Mouse (Mus musculus) T-helper 1 cell (primary cell): ENCODE results near the gene Ccdc146.
"Not testable (repeated sequence)": the region's sequence is repeated elsewhere in the genome, so short reads cannot be mapped to it uniquely, and the experiment has no call there.

ENCODE experiments used
- in situ Hi-C: fragments of 300-600 bp; cut with MboI, MseI; formaldehyde crosslinking; loops from one replicate; pipeline ENCODE4 v1.15.1; 2025; ENCODE audit warnings: high pct_unique_total_duplicates

The Ccdc146 gene

DNA sequence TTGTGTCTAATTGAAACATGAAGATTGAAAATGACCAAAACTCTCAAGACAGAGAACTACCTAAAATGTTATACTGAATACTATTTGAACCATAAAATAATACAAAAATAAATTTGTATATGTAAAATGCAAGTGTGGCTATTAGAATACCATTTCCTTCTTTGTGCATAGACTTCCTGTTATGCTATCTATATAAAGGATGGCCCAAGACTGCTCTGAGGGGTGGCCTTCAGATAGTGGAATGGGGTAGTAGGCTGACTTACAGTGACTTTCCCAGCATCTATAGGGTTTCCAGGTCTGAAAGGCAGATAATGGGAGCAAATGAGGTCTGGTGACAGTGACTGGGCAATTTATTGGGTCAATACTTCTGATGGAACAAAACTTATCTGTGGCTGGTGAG is 37.1 kb downstream of the Ccdc146 start:
- in situ Hi-C loops = no loop called here

DNA sequence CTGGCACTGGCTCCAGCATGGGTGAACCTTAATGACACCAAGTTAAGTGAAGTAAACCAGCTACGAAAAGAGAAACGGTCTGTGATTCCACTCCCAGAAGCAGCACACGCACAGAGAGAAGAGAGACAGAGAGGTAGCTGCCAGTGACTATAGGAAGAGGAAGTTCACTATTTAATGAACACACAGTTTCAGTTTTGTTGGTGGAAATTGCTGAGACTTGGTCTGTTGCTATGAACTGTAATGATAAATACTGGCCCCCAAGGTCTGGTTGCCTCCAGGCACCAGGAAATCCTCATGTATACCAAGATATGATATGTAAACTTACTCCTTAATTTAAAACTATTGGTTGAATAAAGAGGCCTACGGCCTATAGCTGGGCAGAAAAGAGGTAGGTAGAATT is 38.0 kb downstream of the Ccdc146 start:
- in situ Hi-C loops = no loop called here

DNA sequence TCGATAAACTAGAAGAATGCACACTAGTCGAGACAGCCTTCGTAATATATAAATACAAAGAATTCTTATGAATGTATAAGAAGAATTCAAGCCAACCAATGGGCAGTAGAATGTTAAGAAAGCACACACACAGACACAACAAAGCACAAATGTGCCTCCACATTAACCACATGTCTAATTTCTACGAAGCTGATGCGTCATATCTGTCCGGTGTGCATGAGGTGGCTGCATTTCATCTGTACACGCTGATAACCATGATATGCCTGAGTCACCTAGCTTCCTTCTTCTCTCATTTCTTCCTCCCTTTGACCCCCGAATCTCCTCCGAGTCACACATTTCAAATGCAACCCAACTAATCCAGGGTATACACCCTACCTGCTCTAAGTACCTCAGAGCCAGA is 39.5 kb downstream of the Ccdc146 start:
- in situ Hi-C loops = no loop called here

DNA sequence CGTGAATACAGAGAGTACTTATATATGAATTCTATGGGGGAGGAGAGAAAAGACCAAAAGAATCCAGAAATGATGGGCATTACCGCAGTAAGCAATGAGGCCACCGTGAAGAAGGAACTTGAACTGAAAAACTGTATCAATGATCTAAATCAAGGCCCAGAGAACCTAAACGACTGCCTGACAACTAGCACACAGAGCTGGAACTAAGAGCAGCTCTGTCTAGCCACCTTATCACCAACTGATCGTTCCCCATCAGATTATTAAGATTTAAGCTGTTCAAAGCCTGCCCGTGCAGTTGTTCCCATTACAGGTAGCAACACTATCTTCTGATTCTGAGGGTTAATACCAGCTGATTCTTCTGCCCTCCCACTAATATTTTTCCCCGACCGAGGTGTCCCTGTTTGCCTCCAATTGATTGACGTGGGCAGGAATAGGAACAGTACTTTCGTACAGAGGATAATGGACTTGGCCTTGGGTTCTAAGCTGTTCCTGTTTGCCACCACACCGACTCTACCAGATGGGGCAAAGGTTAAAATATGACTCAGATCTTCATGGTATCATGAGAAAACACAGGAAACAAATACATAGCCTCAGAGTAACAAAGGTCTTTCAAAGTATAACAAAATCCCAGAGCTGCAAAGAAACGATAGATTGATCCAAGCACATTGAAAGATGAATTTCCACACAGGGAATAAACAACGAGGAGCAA is 40.1 kb downstream of the Ccdc146 start:
- in situ Hi-C loops = no loop called here

DNA sequence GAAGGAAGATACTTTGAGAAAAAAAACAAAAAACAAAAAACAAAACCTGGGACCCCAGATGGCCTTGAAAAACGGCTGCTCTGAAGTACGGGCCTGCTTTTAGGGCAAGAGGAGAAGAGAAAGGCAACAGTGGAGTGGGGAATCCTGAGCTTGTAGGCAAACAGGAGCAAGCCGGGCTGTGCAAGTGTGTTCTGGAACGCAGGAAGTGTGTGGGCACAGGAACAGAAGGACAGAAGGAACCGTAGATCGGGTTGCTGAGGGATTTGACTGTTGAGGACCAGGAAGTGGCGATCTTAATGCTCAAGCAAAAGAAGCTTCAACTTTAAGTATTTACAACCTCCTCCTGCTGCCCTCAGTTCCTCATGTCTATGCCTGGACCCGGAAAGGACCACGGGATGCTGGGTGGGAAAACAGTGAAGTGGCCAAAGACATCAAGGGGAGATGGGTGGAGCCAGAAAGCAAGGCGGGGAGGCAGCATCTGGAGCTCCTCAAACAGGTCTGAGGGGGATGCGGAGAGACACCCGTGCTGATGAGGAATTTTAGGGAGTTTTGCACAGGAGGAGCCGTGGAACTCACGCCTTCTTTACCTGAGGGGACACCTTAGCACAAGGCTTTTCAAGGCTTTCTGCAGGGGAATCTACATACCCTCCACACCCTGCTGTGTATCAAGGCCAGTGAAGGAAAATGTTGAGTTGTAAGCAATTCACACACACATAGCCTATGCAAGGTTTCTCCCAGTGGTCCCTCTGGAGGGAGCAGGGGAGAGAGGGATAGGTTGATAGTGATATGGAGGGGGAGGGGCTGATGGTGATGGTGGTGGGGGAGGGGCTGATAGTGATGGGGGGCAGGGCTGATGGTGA is 40.9 kb downstream of the Ccdc146 start:
- in situ Hi-C loops = no loop called here

DNA sequence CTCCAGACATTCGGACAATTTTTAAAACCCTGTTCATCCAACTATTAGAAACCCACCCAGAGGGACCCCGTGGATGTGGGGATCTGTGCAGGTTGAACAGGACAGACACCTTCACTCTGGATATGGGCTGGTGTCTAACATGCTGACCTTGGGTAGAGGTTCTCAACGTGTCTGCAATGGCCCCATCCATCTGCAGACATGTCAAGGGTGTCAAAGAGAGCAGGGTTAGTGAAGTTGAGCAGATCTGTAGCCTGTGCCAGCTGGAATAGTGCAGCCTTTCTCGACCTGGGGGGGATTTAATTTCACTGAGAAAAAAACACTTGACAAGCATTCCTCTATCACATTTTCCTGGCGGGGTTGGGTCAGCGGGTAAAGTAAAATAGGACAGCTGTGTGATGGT is 41.8 kb downstream of the Ccdc146 start:
- in situ Hi-C loops = no loop called here

DNA sequence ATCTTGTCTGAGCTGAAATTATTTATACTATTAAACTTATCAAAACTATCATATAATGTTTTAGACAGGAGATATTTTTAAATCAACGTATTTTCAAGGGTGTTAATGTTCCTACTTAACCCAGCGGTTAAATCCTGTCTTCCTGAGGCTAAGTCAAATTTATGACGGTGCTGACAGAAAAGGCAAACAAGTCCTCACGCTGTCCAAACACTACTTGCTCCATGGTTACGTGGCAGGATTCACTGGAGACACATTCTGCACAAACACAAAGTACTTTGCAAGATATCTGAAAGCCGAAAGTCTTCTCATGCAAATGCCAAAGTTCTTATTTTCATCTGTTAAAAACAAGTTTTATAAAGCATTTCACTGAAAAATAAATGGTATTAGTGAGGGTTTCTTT is 42.5 kb downstream of the Ccdc146 start:
- in situ Hi-C loops = no loop called here

DNA sequence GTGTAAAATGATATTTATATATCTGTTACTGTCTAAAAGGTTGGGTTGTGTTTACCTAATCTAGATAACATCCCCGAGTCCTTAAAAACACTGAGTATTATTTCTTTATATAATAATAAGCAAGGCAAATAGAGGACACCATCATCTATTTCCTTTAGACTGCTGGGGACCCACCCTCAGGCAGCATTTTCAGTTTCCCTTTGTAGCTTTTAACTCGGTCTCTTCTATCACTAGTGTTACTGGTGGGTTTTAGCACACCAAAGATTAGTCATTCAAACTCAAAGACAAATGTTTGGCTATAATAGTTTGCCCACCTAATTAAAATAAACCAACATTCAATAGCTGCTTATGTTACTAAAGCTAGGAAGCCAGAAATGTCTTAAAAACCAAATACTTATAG is 46.1 kb downstream of the Ccdc146 start:
- in situ Hi-C loops = no loop called here

DNA sequence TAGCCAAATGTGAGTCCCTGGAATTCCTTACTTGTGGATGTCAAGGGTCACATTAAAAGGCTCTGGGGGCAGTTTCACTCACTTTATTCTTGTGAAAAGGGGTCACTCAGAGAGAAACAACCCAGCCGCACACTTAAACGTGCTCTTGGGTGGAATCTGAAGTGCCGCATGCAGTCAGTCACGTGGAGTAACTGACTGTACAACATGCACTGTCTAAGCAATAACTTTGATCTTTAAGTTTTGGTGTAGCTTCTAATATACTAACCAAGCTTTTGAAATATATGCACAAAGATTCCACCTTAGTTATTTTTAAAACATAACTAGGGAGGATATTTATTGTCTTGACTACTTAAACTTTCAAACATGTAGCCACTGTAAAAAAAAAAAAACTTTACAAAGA is 47.5 kb downstream of the Ccdc146 start:
- in situ Hi-C loops = no loop called here

DNA sequence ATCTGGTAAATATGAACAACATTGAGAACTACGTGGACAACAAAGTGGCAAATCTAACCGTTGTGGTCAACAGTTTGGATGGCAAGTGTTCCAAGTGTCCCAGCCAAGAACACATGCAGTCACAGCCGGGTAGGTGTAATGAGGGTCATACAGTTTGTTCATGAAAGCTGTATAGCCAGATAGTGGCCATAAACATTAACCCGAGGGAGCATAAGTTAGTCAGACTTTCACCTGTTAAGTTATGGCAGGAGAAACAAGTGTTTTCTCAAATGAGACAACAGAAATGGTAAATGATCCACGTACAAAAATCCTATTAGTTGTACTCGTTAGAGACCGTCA is 51.3 kb downstream of the Ccdc146 start:
- in situ Hi-C loops = no loop called here

DNA sequence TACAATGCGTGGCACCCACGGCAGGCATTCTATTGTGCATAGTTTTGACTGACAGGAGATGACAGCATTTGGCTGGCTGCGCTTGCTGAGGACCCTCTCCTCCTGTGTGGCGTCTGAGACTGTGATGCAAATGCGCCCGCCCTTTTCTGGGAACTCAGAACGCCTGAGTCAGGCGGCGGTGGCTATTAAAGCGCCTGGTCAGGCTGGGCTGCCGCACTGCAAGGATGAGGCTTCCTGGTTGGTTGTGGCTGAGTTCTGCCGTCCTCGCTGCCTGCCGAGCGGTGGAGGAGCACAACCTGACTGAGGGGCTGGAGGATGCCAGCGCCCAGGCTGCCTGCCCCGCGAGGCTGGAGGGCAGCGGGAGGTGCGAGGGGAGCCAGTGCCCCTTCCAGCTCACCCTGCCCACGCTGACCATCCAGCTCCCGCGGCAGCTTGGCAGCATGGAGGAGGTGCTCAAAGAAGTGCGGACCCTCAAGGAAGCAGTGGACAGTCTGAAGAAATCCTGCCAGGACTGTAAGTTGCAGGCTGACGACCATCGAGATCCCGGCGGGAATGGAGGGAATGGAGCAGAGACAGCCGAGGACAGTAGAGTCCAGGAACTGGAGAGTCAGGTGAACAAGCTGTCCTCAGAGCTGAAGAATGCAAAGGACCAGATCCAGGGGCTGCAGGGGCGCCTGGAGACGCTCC is 51.8 kb downstream of the Ccdc146 start, which contains the start of gene Fgl2:
Gene Fgl2 (plus strand): TSS at position 150 of the 687 bp plus-strand sequence.
- in situ Hi-C loops = no loop called here

DNA sequence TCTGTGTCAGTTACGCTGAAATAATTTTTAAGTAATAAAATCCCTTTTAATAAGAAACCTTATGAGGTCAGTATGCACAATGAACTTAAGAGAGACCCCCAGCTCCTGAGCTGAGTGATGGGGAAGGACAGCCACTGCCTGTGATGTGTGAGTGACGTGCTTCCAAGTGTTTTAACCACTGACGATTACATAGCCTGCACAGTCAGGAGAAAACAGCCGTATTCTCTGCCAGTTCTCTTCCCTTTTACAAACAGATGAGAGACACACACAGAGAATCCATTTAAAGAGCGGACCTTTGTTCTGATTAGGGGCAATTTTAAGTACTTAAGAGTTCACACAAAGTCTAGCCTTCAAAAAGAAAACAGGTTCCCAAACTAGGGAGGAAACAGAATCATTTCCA is 52.6 kb downstream of the Ccdc146 start:
- in situ Hi-C loops = no loop called here

DNA sequence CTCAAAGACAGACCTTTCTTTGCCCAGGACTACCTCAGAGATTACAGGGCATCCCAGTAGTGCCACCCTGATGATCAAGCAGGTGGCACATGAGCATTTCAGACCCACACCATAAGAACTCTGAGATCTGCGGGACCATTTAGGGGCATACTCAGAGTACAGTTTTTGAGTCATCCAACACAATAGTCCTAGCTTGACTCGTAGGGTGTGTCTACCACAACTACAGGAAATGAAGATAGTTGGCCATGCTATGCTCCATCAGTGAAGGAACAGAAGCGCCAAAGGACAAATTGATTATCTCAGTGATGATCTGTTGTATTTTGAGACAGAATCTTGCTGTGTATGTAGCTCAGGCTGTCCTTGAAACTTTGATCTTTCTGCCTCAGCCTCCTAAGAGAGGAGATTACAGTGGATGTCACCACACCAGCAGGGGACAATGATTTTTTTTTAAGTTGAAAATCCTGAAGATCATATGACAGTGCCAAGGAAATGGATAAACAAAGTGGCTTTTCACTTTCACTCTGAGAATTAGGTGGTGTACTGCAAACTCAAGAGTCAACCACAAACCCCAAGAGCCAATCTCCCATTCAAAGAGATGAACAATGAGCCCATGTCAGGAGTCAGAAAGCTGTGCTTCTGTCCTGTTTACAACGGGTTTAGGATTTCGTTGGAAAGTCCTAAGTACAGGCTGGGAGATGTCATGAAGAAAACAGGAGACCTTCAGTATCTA is 54.1 kb downstream of the Ccdc146 start:
- in situ Hi-C loops = no loop called here

DNA sequence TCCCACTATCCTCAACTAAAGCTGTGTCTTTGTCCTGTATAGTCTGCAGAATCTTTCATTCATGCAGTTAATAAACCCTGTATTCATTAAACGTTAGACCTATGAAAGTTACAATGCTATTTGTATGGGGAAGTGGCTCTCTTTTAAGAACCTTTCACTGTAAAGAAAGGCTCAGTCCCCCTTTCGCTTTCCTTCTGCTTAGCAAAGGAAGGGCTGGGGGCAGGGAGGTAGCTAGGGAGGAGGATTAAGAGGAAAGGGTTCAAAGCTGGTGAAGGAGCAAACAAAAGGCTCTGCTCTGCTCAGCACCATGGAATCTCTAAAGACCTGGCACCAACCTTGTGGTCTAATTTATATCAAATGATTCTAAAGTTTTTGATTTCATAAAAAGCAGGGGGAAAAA is 57.0 kb downstream of the Ccdc146 start:
- in situ Hi-C loops = no loop called here

DNA sequence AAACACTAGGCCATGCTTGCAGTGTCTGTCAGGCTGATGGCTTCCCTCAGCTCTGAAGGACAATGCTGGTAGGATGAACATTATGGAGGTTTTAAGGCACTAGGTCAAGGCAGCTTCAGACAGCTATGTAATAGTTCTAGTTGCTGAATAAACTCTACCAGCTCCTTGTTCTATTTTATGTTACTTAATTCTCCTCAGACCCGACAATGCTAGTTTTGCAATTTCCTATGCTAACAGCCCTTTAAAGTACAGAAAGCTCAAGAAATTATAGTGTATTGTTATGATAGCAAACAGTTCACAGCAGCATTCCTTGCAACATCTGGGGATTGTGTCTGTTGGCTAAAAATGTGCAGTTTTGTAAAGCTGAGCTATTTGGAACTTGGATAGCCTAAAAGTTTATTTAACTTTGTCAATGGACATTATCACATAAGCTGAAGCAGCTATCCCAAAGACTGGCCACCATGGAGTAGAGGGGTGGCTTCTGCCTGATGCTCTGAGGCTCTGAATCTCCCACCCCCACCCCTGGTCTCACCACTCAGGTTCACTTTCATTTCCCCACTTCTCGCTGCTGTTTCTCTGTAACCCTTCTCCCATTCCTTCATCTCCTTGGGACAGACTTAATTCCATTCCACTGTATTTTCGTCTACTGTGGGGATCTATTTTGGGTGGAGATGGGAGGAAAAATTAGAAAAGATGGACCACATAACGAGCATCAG is 58.0 kb downstream of the Ccdc146 start:
- in situ Hi-C loops = no loop called here

DNA sequence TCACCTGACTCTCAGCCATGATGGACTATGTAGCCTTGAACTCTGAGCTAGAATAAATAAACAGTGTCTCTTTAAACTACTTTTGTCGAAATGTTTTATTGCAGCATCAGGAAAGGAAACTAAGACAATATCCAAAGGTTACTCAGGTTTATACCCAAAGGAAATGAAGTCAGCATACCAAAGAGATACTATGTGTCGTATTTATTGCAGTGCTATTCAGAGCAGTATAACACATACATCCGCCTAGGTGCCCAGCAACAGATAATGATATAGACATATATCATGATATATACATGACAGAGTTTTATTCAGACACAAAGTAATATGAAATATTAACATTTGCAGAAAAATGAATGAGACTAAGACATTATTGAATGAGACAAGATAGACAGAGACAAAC is 61.1 kb downstream of the Ccdc146 start:
- in situ Hi-C loops = no loop called here

DNA sequence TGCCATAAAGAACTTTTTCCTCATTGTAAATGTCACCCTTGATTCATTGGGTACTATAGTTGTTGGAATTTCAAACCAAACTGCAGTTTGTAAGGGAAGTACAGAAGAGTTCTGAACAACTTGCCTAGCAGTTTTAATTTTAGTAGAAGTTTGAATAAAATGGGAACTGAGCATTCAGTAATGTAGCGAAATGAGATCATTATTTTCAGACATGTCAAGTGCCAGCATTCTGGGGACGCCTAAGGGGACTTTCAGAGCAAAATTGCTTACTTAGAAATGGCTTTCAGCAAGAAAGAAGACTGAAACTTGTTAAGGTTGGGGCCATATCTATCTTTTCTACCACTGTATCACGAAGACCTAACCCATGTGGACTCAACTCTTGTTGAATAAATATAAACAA is 65.8 kb downstream of the Ccdc146 start:
- in situ Hi-C loops = no loop called here

DNA sequence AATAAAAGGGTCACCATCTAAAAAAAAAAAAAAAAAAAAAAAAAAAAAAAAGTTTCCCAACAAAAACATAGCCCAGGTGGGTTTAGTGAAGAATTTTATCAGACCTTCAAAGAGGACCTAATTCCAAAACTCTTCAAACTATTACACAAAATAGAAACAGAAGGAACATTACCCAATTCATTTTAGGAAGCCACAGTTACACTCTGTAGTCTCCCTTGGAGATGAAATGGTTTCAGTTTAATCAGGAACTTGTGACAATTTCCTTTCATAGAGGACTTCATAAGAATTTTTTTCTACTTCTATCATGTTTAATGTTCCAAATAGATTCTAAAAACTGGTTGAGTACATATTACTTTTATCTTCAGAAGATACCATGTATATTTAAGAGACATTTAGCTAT is 72.8 kb downstream of the Ccdc146 start:
- in situ Hi-C loops = no loop called here

DNA sequence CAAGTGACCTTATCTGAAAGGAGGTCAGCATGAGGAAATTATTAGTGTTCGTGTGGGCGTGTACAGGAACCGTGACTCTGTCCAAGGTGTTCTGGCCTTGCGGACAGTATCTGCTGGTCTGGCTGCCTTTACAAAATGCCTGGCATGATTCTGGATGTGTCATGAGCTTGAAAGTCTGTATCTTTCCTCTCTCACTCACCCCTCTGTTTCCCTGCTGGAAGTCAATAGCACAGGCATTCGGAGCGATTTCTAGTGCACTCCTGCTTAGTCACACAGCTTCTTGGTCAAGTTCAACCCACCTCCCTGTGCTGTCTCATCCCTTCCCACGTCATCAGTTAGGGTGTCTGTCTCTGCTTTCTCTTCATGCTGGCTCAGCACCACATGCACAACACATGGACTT is 76.1 kb downstream of the Ccdc146 start:
- in situ Hi-C loops = no loop called here

DNA sequence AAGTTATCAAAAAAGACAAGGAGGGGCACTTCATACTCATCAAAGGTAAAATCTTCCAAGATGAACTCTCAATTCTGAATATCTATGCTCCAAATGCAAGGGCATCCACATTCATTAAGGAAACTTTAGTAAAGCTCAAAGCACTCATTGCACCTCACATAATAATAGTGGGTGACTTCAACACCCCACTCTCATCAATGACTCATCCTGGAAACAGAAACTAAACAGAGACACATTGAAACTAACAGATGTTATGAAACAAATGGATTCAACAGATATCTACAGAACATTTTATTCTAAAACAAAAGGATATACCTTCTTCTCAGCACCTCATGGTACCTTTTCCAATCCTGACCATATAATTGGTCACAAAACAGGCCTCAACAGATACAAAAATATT is 82.2 kb downstream of the Ccdc146 start:
- in situ Hi-C loops = not testable (repeated sequence)

DNA sequence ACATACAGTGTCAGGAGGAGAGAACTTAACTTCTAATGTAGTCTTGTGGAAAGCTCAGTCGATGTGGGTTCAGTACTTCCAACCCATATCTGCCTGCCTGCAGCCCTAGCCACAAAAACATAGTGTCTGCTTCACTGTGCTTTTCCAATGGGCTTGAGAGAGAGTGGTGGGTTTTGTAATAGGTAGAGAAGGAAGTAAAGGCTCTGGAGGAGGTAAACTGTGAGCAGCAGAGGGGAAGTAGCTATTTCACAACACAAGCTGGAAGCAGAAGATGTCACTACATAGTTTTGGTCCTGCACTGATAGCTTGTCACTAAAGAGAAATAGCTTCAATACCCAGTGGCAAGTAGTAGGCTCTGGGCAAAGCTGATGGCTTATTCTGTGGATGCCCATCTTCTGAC is 92.4 kb downstream of the Ccdc146 start:
- in situ Hi-C loops = loop anchor here (5.0 kb wide), 1 partner anchor 85 kb away; no protein-coding TSS in a partner anchor
